Mouse (Mus musculus) ovary, adult 18-20 months (tissue): ENCODE results near the gene Map3k5.
"Not testable (repeated sequence)": the region's sequence is repeated elsewhere in the genome, so short reads cannot be mapped to it uniquely, and the experiment has no call there.

Experiments used
- DNase-seq: peaks from one replicate; pipeline ENCODE4 v3.0.0; 2022; ENCODE audit warnings: low spot score, mixed read lengths

Map3k5 gene

GRCm38 (mm10) chr10:19934384-19935294 lies at the start of gene Map3k5:
Gene Map3k5 (plus strand): TSS chr10:19934472.
- no peak for DNase-seq

- no peak for DNase-seq
These were observed 48.0 kb upstream of the Map3k5 start for GRCm38 (mm10) chr10:19886249-19886648.

- DNase-seq, result no peak
These were observed 44.4 kb upstream of the Map3k5 start for GRCm38 (mm10) chr10:19889908-19890307.

- DNase-seq, result no peak
These were observed 42.6 kb upstream of the Map3k5 start for GRCm38 (mm10) chr10:19891686-19892085.

GRCm38 (mm10) chr10:19893146-19893545 lies 41.1 kb upstream of the Map3k5 start:
- DNase-seq, result no peak

- DNase-seq, result no peak
These were observed 40.3 kb upstream of the Map3k5 start for GRCm38 (mm10) chr10:19893976-19894375.

- DNase-seq, result no peak
These were observed 34.1 kb upstream of the Map3k5 start for GRCm38 (mm10) chr10:19900191-19900590.

- DNase-seq, result no peak
These were observed 32.3 kb upstream of the Map3k5 start for GRCm38 (mm10) chr10:19901992-19902391.

GRCm38 (mm10) chr10:19904077-19904820 lies 30.0 kb upstream of the Map3k5 start:
- no peak for DNase-seq

GRCm38 (mm10) chr10:19907246-19907804 lies 26.9 kb upstream of the Map3k5 start, which contains the start of gene Pex7:
Gene Pex7 (minus strand): TSS chr10:19907689.
- DNase-seq, result peak; percentile 87

- no peak for DNase-seq
These were observed 26.2 kb upstream of the Map3k5 start for GRCm38 (mm10) chr10:19908076-19908475.

- DNase-seq, result no peak
These were observed 23.8 kb upstream of the Map3k5 start for GRCm38 (mm10) chr10:19910516-19910915.

- DNase-seq, result no peak
These were observed 22.7 kb upstream of the Map3k5 start for GRCm38 (mm10) chr10:19911583-19911982.

- no peak for DNase-seq
These were observed 20.5 kb upstream of the Map3k5 start for GRCm38 (mm10) chr10:19913806-19914205.

- DNase-seq, result peak; percentile 37
These were observed 19.0 kb upstream of the Map3k5 start for GRCm38 (mm10) chr10:19915301-19915700.

- DNase-seq, result no peak
These were observed 11.9 kb upstream of the Map3k5 start for GRCm38 (mm10) chr10:19922410-19922809.

- no peak for DNase-seq
These were observed 10.0 kb upstream of the Map3k5 start for GRCm38 (mm10) chr10:19924256-19924655.

GRCm38 (mm10) chr10:19926391-19926897 lies 7.8 kb upstream of the Map3k5 start:
- not testable (repeated sequence) for DNase-seq

- no peak for DNase-seq
These were observed 6.1 kb upstream of the Map3k5 start for GRCm38 (mm10) chr10:19928205-19928604.

- DNase-seq, result no peak
These were observed 1.3 kb upstream of the Map3k5 start for GRCm38 (mm10) chr10:19932986-19933385.

- peak; percentile 82 for DNase-seq
These were observed 525 bp upstream of the Map3k5 start for GRCm38 (mm10) chr10:19933511-19934383.

GRCm38 (mm10) chr10:19935295-19935623 lies 987 bp downstream of the Map3k5 start:
- DNase-seq, result no peak
